Mouse (Mus musculus) fibroblast of lung, adult 2 months (primary cell): Measurements from ENCODE around the gene Gstt1.

Experiments used
- DNase-seq: peaks from one replicate; pipeline ENCODE4 v3.0.0-alpha.2; 2011; ENCODE audit warnings: low read depth

The Gstt1 gene

DNA sequence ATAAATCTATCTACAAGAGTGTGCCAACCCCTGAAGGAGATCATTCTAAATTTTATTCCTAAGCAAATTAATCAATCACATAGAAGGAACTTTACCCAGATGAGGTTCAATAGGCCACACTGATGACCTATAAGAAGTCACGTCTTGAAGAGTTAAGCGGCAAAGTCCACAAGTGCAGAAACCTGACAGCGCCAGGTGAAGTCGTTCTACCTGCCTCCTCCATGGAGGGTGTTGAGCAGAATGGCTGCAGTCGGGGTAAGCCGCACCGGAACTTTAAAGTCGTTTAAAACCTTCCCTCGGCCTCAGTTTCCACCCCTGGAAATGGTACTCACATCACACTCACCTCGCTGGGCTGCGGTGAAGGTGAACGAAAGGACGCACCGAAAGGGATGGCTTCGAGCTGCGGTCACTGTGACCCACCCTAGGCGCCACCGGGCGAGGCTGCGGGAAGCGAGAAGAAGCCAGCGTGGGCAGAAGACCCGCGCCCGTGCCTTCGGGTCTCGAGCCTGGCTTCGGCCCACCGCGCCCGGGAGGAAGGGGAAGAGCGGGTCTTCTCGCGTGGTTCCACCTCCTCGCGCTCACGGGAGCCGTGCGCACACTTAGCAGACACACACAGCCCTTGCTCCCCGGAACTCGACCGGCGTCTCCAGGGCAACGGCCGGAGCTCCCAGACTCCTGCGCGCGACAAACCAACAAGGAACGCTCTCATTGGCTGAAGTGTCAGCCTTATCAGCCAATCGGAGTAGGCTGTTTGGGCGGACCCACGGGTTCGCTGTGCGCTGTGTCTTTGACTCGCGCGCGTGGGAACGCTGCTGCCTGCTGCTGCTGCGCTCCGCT is 34.5 kb downstream of the Gstt1 start, which contains the start of gene Cabin1:
Gene Cabin1 (minus strand): TSS at position 660 of the 837 bp plus-strand sequence.
- peak; percentile 96 for DNase-seq

GRCm38 (mm10) chr10:75762413-75762812 is 36.0 kb downstream of the Gstt1 start:
- no peak for DNase-seq

GRCm38 (mm10) chr10:75760311-75760710 is 38.1 kb downstream of the Gstt1 start:
- DNase-seq = no peak

GRCm38 (mm10) chr10:75756719-75757118 is 41.7 kb downstream of the Gstt1 start:
- DNase-seq = no peak

- DNase-seq = peak; percentile 39
These were observed 54.4 kb downstream of the Gstt1 start for GRCm38 (mm10) chr10:75744017-75744416.

- DNase-seq = no peak
These were observed 55.0 kb downstream of the Gstt1 start for GRCm38 (mm10) chr10:75743369-75743768.

- DNase-seq = no peak
These were observed 57.5 kb downstream of the Gstt1 start for GRCm38 (mm10) chr10:75740866-75741265.
